Mouse (Mus musculus) lung, adult 2 months (tissue): ENCODE results near the gene Hist1h3i. TPM values are rescaled to one million over a fixed set of nuclear protein-coding genes. Genes with fewer than 3 reads are reported as not detected.
"Not testable (repeated sequence)": the region's sequence is repeated elsewhere in the genome, so short reads cannot be mapped to it uniquely, and the experiment has no call there.

Experiments
- DNase-seq: peaks from one replicate; pipeline ENCODE4 v3.0.0; 2022
- H3K4me1 ChIP-seq: fragments of 200-500 bp; 2 replicates; pipeline ENCODE4 v1.6.1; 2011; ENCODE audit warnings: low read length; ENCODE audit not compliant: control insufficient read depth, insufficient read depth
- H3K4me3 ChIP-seq: fragments of 200-500 bp; replicated peaks from 2 replicates; pipeline ENCODE3; 2011; ENCODE audit warnings: low read depth, mild to moderate bottlenecking, control low read depth, low read length; ENCODE audit errors: extremely low read depth
- CTCF ChIP-seq: fragments of 200-500 bp; IDR thresholded peaks from 2 replicates; pipeline ENCODE4 v1.5.1; 2011; ENCODE audit warnings: mild to moderate bottlenecking, low read length, control low read depth; ENCODE audit not compliant: insufficient read depth
- POLR2A ChIP-seq: fragments of 200-500 bp; IDR thresholded peaks from 2 replicates; pipeline ENCODE4 v1.6.1; 2011; ENCODE audit warnings: low read depth, mild to moderate bottlenecking, control low read depth, low read length, borderline replicate concordance; ENCODE audit errors: extremely low read depth
- whole genome bisulfite sequencing: fragments of 180-500 bp; shearing (Covaris S2); methylation state at CpG from one replicate; pipeline ENCODE4 v1.1.7; 2018; 5-methylcytosine and 5-hydroxymethylcytosine counted together
- polyA plus RNA-seq: library from polyadenylated mRNA; depleted of rRNA; stranded (reverse); fragments of >200 nt; gene quantifications from 2 replicates; pipeline ENCODE4 v1.2.3, GENCODE M21; 2012

Hist1h3i gene
- polyA plus RNA-seq, 1 experiment = 8.0 TPM

GRCm38 (mm10) chr13:21781639-21782038, 1.5 kb downstream of the Hist1h3i start:
- H3K4me3 ChIP-seq = no peak overlapping the region
- 91% methylated on average over 1 of the region's 1 CpGs for WGBS
- H3K4me1 ChIP-seq = peaks cover 10% of the 10 kb centered on the region
- DNase-seq = no peak
- no peak for TF ChIP-seq POLR2A
- no peak for TF ChIP-seq CTCF

- Histone ChIP-seq H3K4me3 (no peak overlapping the region), H3K4me1 (peaks cover 10% of the 10 kb centered on the region)
- 52% methylated on average over 6 of the region's 6 CpGs for WGBS
- TF ChIP-seq POLR2A (no peak), CTCF (no peak)
- no peak for DNase-seq
Measured at GRCm38 (mm10) chr13:21781021-21781555, 2.1 kb downstream of the Hist1h3i start.

- WGBS = 1% methylated on average over 44 of the region's 44 CpGs
- H3K4me1 ChIP-seq = peaks cover 10% of the 10 kb centered on the region
- peak; percentile 47 for DNase-seq
- peak within 1 kb of the TSS; percentile 81 for H3K4me3 ChIP-seq
- TF ChIP-seq CTCF = no peak
- no peak for TF ChIP-seq POLR2A
Measured at GRCm38 (mm10) chr13:21779767-21780731, 3.1 kb downstream of the Hist1h3i start, which contains the start of gene Hist1h1b. TSS of gene Hist1h1b (minus strand) at chr13:21780625.

- peaks cover 10% of the 10 kb centered on the region for H3K4me1 ChIP-seq
- 1% methylated on average over 33 of the region's 33 CpGs for WGBS
- H3K4me3 ChIP-seq = peak overlapping the region; percentile 81
- DNase-seq = peak; percentile 45
- no peak for TF ChIP-seq CTCF
- TF ChIP-seq POLR2A = peak; percentile 22; the same call in 1 of the 2 replicates
Measured at GRCm38 (mm10) chr13:21778814-21779766, 4.1 kb downstream of the Hist1h3i start.

GRCm38 (mm10) chr13:21755707-21756106, 27.5 kb downstream of the Hist1h3i start:
- TF ChIP-seq POLR2A (no peak), CTCF (no peak)
- Histone ChIP-seq H3K4me3 (no peak overlapping the region), H3K4me1 (peaks cover 3% of the 10 kb centered on the region; the same call in 1 of the 2 replicates)
- WGBS = 46% methylated on average over 1 of the region's 1 CpGs
- no peak for DNase-seq

GRCm38 (mm10) chr13:21754294-21755001, 28.7 kb downstream of the Hist1h3i start:
- WGBS = under 1% methylated on average over 21 of the region's 26 CpGs

GRCm38 (mm10) chr13:21753524-21754285, 29.5 kb downstream of the Hist1h3i start, which contains the start of the genes Hist1h2ak and Hist1h2bn:
TSS of gene Hist1h2ak (minus strand) at chr13:21753827.
TSS of gene Hist1h2bn (plus strand) at chr13:21754123.
- DNase-seq = peak; percentile 50
- not testable (repeated sequence) for H3K4me1 ChIP-seq
- peak within 1 kb of the TSS; percentile 98 for H3K4me3 ChIP-seq
- peak; percentile 48; the same call in 1 of the 2 replicates for TF ChIP-seq POLR2A
- under 1% methylated on average over 48 of the region's 50 CpGs for WGBS

More at GRCm38 (mm10) chr13:21754294-21755001, 28.7 kb downstream of the Hist1h3i start:
- H3K4me1 ChIP-seq = not testable (repeated sequence)
- DNase-seq = peak; percentile 11
- peak overlapping the region; percentile 47 for H3K4me3 ChIP-seq

- peaks cover 8% of the 10 kb centered on the region for H3K4me1 ChIP-seq
- H3K4me3 ChIP-seq = peak overlapping the region; percentile 45
- TF ChIP-seq POLR2A = no peak
- 2% methylated on average over 10 of the region's 10 CpGs for WGBS
- DNase-seq = no peak
Measured at GRCm38 (mm10) chr13:21753051-21753523, 30.1 kb downstream of the Hist1h3i start.
